Mouse (Mus musculus) hindbrain, embryonic 11.5 days (tissue): ENCODE measurements around the gene Pirb. TPM values are rescaled to one million over a fixed set of nuclear protein-coding genes. Genes with fewer than 3 reads are reported as not detected.
A peak's percentile ranks its signal among the peaks of the same experiment; 100 is the strongest.
"Not testable (repeated sequence)": the region's sequence is repeated elsewhere in the genome, so short reads cannot be mapped to it uniquely, and the experiment has no call there.

ENCODE experiments used
- ATAC-seq: fragments of 200-750 bp; cut with Nextera tagmentation; 2 replicates; pipeline ENCODE4 v1.8.0; 2017; ENCODE audit warnings: mild to moderate bottlenecking, moderate TSS enrichment, moderate library complexity; ENCODE audit not compliant: low FRiP score
- DNase-seq: peaks from one replicate; pipeline ENCODE4 v3.0.0-alpha.2; 2015; ENCODE audit warnings: low spot score
- H3K27ac ChIP-seq: fragments of 300-500 bp; sonication (generic); 2 replicates; pipeline ENCODE4 v1.5.1; 2014; ENCODE audit warnings: mild to moderate bottlenecking, low read depth, low read length
- H3K27me3 ChIP-seq: fragments of 300-500 bp; sonication (generic); 2 replicates; pipeline ENCODE4 v1.6.1; 2014; ENCODE audit warnings: mild to moderate bottlenecking, low read length, moderate library complexity, mixed read lengths; ENCODE audit not compliant: control insufficient read depth, insufficient read depth
- H3K36me3 ChIP-seq: fragments of 300-500 bp; sonication (generic); 2 replicates; pipeline ENCODE4 v1.6.1; 2014; ENCODE audit warnings: mild to moderate bottlenecking, low read length, moderate library complexity, mixed read lengths; ENCODE audit not compliant: control insufficient read depth, insufficient read depth
- H3K4me1 ChIP-seq: fragments of 300-500 bp; sonication (generic); replicated peaks from 2 replicates; pipeline ENCODE4 v1.6.1; 2014; ENCODE audit warnings: low read length, mixed read lengths; ENCODE audit not compliant: control insufficient read depth, insufficient read depth
- H3K4me2 ChIP-seq: fragments of 300-500 bp; sonication (generic); replicated peaks from 2 replicates; pipeline ENCODE4 v1.6.1; 2014; ENCODE audit warnings: mild to moderate bottlenecking, low read depth, low read length
- H3K4me3 ChIP-seq: fragments of 300-500 bp; sonication (generic); 2 replicates; pipeline ENCODE4 v1.5.1; 2014; ENCODE audit warnings: low read depth, low read length
- H3K9ac ChIP-seq: fragments of 300-500 bp; sonication (generic); 2 replicates; pipeline ENCODE4 v1.6.1; 2014; ENCODE audit warnings: low read depth, low read length
- H3K9me3 ChIP-seq: fragments of 300-500 bp; sonication (generic); 2 replicates; pipeline ENCODE4 v1.6.1; 2016; ENCODE audit warnings: low read length; ENCODE audit not compliant: control insufficient read depth
- WGBS: fragments of 180-500 bp; shearing (Covaris S2); extraction: QIAGEN DNeasy Blood & Tissue Kit; methylation state at CpG from one replicate; pipeline ENCODE4 v1.1.7; 2014; 5-methylcytosine and 5-hydroxymethylcytosine counted together
- polyA plus RNA-seq: library from polyadenylated mRNA; unstranded; fragments of >200 nt; fragmentation: Nextera tagmentation; extraction: Ambion mirVana; gene quantifications from 2 replicates; pipeline ENCODE4 v1.2.1, GENCODE M21; 2014

The Pirb gene
- polyA plus RNA-seq, 1 experiment from 2014 or later: 0.08 TPM

GRCm38 (mm10) chr7:3707027-3707426 lies 13.2 kb downstream of the Pirb start:
- Histone ChIP-seq H3K27ac (no peak overlapping the region), H3K4me1 (peaks cover 2% of the 10 kb centered on the region; the same call in 1 of the 2 replicates), H3K9ac (no peak overlapping the region), H3K4me3 (0 out of 2 replicates have a peak overlapping the region, but pooled peaks have one; percentile 10), H3K27me3 (no peaks in the 10 kb centered on the region), H3K36me3 (peaks cover 6% of the 10 kb centered on the region; the same call in 1 of the 2 replicates), H3K9me3 (no peaks in the 10 kb centered on the region), H3K4me2 (no peak overlapping the region)
- no peak for DNase-seq
- no peak for ATAC-seq
- 78% methylated on average over 4 of the region's 4 CpGs for WGBS

DNA sequence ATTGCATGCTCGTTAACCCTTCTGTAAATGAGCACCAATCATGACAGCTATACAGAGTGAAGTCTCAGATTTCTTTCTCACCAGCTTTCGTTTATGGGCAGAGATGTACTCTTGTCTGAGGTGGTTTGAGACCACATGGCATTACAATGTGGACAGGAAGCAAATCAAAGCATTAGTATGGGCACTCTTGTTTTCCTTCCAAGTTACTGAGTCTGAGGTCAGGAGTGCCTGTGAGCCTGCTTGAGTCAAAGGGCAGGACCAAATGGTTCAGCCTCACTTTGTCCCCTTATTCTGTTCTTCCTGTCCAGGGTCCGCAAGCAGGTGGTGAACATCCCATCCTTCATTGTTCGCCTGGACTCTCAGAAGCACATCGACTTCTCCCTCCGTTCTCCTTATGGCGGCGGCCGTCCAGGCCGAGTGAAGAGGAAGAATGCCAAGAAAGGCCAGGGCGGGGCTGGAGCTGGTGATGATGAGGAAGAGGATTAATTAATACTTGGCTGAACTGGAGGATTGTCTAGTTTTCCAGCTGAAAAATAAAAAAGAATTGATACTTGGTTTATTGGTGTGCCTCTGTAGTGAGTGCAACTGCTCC lies 13.8 kb downstream of the Pirb start:
- no peak for ATAC-seq
- 67% methylated on average over 11 of the region's 11 CpGs for WGBS
- no peaks in the 10 kb centered on the region for H3K27me3 ChIP-seq
- peaks cover 2% of the 10 kb centered on the region; the same call in 1 of the 2 replicates for H3K4me1 ChIP-seq
- H3K27ac ChIP-seq: no peak overlapping the region
- H3K9me3 ChIP-seq: no peaks in the 10 kb centered on the region
- H3K36me3 ChIP-seq: peaks cover 6% of the 10 kb centered on the region; the same call in 1 of the 2 replicates
- H3K9ac ChIP-seq: peak overlapping the region; percentile 86; the same call in 1 of the 2 replicates
- DNase-seq: no peak
- H3K4me3 ChIP-seq: peak overlapping the region; percentile 84
- H3K4me2 ChIP-seq: peak overlapping the region; percentile 82

- DNase-seq (no peak), ATAC-seq (no peak)
- Histone ChIP-seq H3K4me2 (peak overlapping the region; percentile 82), H3K27me3 (no peaks in the 10 kb centered on the region), H3K27ac (no peak overlapping the region), H3K4me1 (peaks cover 2% of the 10 kb centered on the region; the same call in 1 of the 2 replicates), H3K36me3 (peaks cover 6% of the 10 kb centered on the region; the same call in 1 of the 2 replicates), H3K9ac (peak overlapping the region; percentile 86), H3K4me3 (peak overlapping the region; percentile 84), H3K9me3 (no peaks in the 10 kb centered on the region)
- WGBS: 47% methylated on average over 6 of the region's 6 CpGs
These were observed 14.3 kb downstream of the Pirb start for GRCm38 (mm10) chr7:3705911-3706310.

- not testable (repeated sequence) for H3K36me3 ChIP-seq, H3K9me3 ChIP-seq, DNase-seq, H3K27me3 ChIP-seq, H3K4me1 ChIP-seq, ATAC-seq
- peak overlapping the region; percentile 86 for H3K9ac ChIP-seq
- 9% methylated on average over 6 of the region's 7 CpGs for WGBS
- 0 out of 2 replicates have a peak overlapping the region, but pooled peaks have one; percentile 6 for H3K27ac ChIP-seq
- H3K4me3 ChIP-seq: peak overlapping the region; percentile 84
- peak overlapping the region; percentile 82 for H3K4me2 ChIP-seq
These were observed 14.7 kb downstream of the Pirb start for GRCm38 (mm10) chr7:3705461-3705860.

- Histone ChIP-seq H3K9me3 (no peaks in the 10 kb centered on the region), H3K4me1 (peaks cover 2% of the 10 kb centered on the region; the same call in 1 of the 2 replicates), H3K27me3 (no peaks in the 10 kb centered on the region), H3K9ac (peak overlapping the region; percentile 86), H3K27ac (peak overlapping the region; percentile 88), H3K36me3 (peaks cover 8% of the 10 kb centered on the region; the same call in 1 of the 2 replicates), H3K4me3 (peak overlapping the region; percentile 84), H3K4me2 (peak overlapping the region; percentile 82)
- under 1% methylated on average over 20 of the region's 20 CpGs for WGBS
- ATAC-seq (peak; percentile 31), DNase-seq (no peak)
These were observed 15.7 kb downstream of the Pirb start for GRCm38 (mm10) chr7:3704475-3704874.

- 2% methylated on average over 42 of the region's 42 CpGs for WGBS
These were observed 16.2 kb downstream of the Pirb start, which contains the start of gene Rps9 for GRCm38 (mm10) chr7:3703879-3704441. Rps9 (plus strand) TSS chr7:3703993.

DNA sequence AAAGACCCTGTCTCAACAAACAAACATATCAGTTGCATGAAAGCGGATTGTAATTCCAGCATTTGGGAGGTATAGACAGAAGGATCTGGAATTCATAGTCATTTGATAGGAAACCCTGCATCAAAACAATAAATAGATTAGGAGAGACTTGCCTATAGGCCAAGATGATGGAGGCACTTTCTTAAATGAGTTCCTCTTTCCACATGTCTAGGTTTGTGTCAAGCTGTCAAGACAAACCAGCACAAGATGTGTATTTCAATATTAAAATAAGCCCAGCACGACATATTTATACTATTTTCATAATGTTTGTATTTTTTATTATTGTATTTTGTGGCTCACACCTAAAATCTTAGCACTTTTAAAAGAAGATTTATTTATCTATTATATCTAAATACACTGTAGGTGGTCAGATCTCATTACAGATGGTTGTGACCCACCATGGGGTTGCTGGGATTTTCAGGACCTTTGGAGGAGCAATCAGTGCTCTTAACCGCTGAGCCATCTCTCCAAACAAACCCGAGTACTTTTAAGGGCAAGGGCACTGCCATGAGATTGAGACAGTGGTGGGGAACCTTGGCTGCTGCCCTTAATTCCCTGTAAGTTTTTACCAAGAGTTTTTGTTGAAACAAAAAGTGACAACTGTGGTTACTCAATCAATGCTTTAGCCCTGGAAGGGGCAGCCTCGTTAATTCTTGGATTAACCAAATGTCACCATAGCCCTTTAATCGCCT lies 16.9 kb downstream of the Pirb start:
- Histone ChIP-seq H3K9ac (peak overlapping the region; percentile 86), H3K36me3 (peaks cover 10% of the 10 kb centered on the region; the same call in 1 of the 2 replicates), H3K4me3 (peak overlapping the region; percentile 84), H3K9me3 (no peaks in the 10 kb centered on the region), H3K4me2 (peak overlapping the region; percentile 82), H3K27me3 (no peaks in the 10 kb centered on the region), H3K4me1 (peaks cover 2% of the 10 kb centered on the region; the same call in 1 of the 2 replicates), H3K27ac (peak overlapping the region; percentile 88; the same call in 1 of the 2 replicates)
- ATAC-seq: peak; percentile 67
- DNase-seq: no peak
- 18% methylated on average over 6 of the region's 6 CpGs for WGBS

More at GRCm38 (mm10) chr7:3703879-3704441, 16.2 kb downstream of the Pirb start, which contains the start of gene Rps9:
- peak within 1 kb of the TSS; percentile 88 for H3K27ac ChIP-seq
- ATAC-seq: peak; percentile 95
- peak within 1 kb of the TSS; percentile 86 for H3K9ac ChIP-seq
- H3K4me3 ChIP-seq: peak within 1 kb of the TSS; percentile 84
- no peaks in the 10 kb centered on the region for H3K27me3 ChIP-seq
- no peaks in the 10 kb centered on the region for H3K9me3 ChIP-seq
- H3K4me2 ChIP-seq: peak within 1 kb of the TSS; percentile 82
- DNase-seq: peak; percentile 97
- peaks cover 2% of the 10 kb centered on the region; the same call in 1 of the 2 replicates for H3K4me1 ChIP-seq
- peaks cover 8% of the 10 kb centered on the region; the same call in 1 of the 2 replicates for H3K36me3 ChIP-seq

DNA sequence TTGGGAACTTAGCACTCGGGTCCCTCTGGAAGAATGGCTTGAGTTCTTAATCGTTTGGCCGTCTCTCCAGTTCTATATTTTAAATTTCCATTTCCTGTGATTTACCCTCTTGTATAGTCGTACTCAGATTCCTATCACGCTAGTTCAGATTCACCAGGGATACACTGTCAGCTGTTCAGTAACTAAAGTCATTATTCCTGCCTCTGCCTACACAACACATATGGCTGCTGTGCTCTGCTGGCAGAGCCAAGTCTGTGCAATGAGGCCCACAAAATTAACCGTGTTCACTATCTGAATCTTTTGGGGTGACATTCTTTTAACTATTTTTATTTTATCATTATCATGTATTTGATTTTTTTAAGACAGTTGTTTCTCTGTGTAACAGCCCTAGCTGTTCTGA lies 21.7 kb downstream of the Pirb start:
- Histone ChIP-seq H3K36me3 (0 out of 2 replicates have a peak, but pooled peaks cover 8% of the 10 kb centered on the region), H3K27ac (no peak overlapping the region), H3K9ac (no peak overlapping the region), H3K4me3 (no peak overlapping the region), H3K4me1 (no peaks in the 10 kb centered on the region), H3K9me3 (no peaks in the 10 kb centered on the region), H3K4me2 (no peak overlapping the region), H3K27me3 (no peaks in the 10 kb centered on the region)
- DNase-seq (no peak), ATAC-seq (no peak)
- 96% methylated on average over 6 of the region's 6 CpGs for WGBS
